Mouse (Mus musculus): ENCODE results near the gene Frmd5. TPM values are rescaled to one million over a fixed set of nuclear protein-coding genes. Genes with fewer than 3 reads are reported as not detected.

Frmd5 gene
- polyA plus RNA-seq, 1 experiment from 2014 or later, result 3.1 TPM

- no peak for ATAC-seq (ENCODE audit: insufficient number of reproducible peaks, insufficient read depth, low FRiP score, low TSS enrichment, low read depth)
- 85% methylated on average over 11 of the region's 11 CpGs for WGBS
- H3K27me3 ChIP-seq, result no peaks in the 10 kb centered on the region
These were observed 45.5 kb downstream of the Frmd5 start for GRCm38 (mm10) chr2:121761281-121761795.

GRCm38 (mm10) chr2:121760646-121761045, 46.2 kb downstream of the Frmd5 start:
- H3K4me3 ChIP-seq, result no peak overlapping the region
- no peaks in the 10 kb centered on the region for H3K9me3 ChIP-seq
- no peak for ATAC-seq (ENCODE audit: insufficient number of reproducible peaks, insufficient read depth, low FRiP score, low TSS enrichment, low read depth)
- H3K36me3 ChIP-seq, result no peaks in the 10 kb centered on the region
- 81% methylated on average over 9 of the region's 9 CpGs for WGBS
- H3K9ac ChIP-seq, result no peak overlapping the region
- H3K4me1 ChIP-seq, result no peaks in the 10 kb centered on the region
- H3K27ac ChIP-seq, result no peak overlapping the region
- no peaks in the 10 kb centered on the region for H3K27me3 ChIP-seq
- H3K4me2 ChIP-seq, result no peak overlapping the region

More at GRCm38 (mm10) chr2:121761281-121761795, 45.5 kb downstream of the Frmd5 start:
- H3K9ac ChIP-seq, result no peak overlapping the region
- H3K4me2 ChIP-seq, result no peak overlapping the region
- no peaks in the 10 kb centered on the region for H3K36me3 ChIP-seq
- no peaks in the 10 kb centered on the region for H3K9me3 ChIP-seq
- H3K27ac ChIP-seq, result no peak overlapping the region
- H3K4me1 ChIP-seq, result no peaks in the 10 kb centered on the region
- no peak overlapping the region for H3K4me3 ChIP-seq

GRCm38 (mm10) chr2:121758258-121758657, 48.6 kb downstream of the Frmd5 start:
- Histone ChIP-seq H3K27me3 (no peaks in the 10 kb centered on the region), H3K4me3 (no peak overlapping the region), H3K27ac (no peak overlapping the region), H3K9ac (no peak overlapping the region), H3K4me2 (no peak overlapping the region), H3K36me3 (no peaks in the 10 kb centered on the region), H3K9me3 (no peaks in the 10 kb centered on the region), H3K4me1 (no peaks in the 10 kb centered on the region)
- ATAC-seq (ENCODE audit: insufficient number of reproducible peaks, insufficient read depth, low FRiP score, low TSS enrichment, low read depth), result no peak
- WGBS, result 81% methylated on average over 8 of the region's 8 CpGs

- Histone ChIP-seq H3K4me2 (no peak overlapping the region), H3K27ac (no peak overlapping the region), H3K9ac (no peak overlapping the region), H3K27me3 (no peaks in the 10 kb centered on the region), H3K36me3 (no peaks in the 10 kb centered on the region), H3K9me3 (no peaks in the 10 kb centered on the region), H3K4me1 (no peaks in the 10 kb centered on the region), H3K4me3 (no peak overlapping the region)
- WGBS, result 93% methylated on average over 1 of the region's 1 CpGs
- no peak for ATAC-seq (ENCODE audit: insufficient number of reproducible peaks, insufficient read depth, low FRiP score, low TSS enrichment, low read depth)
These were observed 50.6 kb downstream of the Frmd5 start for GRCm38 (mm10) chr2:121756336-121756735.

DNA sequence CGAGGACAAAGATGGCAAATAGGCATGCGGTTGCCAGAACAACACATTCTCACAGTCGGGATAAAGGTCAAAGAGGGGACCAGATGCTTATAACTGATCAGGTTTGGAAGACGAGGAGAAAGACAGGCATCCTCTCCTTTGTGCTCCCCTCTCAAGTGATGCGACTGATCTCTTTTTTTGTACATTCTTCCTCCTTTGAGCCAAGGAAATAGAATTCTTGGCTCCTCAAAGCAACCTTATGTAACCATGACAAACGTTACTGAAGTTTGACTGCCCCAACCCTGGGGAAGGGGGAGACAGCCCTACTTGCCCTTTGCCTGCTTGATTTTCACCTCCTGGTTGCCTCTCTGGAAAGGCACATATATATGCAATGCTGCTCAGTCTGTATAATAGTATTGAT, 51.8 kb downstream of the Frmd5 start:
- no peak overlapping the region for H3K4me3 ChIP-seq
- no peaks in the 10 kb centered on the region for H3K4me1 ChIP-seq
- no peak overlapping the region for H3K9ac ChIP-seq
- no peak for ATAC-seq (ENCODE audit: insufficient number of reproducible peaks, insufficient read depth, low FRiP score, low TSS enrichment, low read depth)
- H3K36me3 ChIP-seq, result no peaks in the 10 kb centered on the region
- 42% methylated on average over 6 of the region's 6 CpGs for WGBS
- no peak overlapping the region for H3K4me2 ChIP-seq
- no peaks in the 10 kb centered on the region for H3K27me3 ChIP-seq
- no peaks in the 10 kb centered on the region for H3K9me3 ChIP-seq
- no peak overlapping the region for H3K27ac ChIP-seq

- no peak overlapping the region for H3K4me3 ChIP-seq
- H3K9me3 ChIP-seq, result no peaks in the 10 kb centered on the region
- no peaks in the 10 kb centered on the region for H3K27me3 ChIP-seq
- no peak overlapping the region for H3K4me2 ChIP-seq
- H3K4me1 ChIP-seq, result no peaks in the 10 kb centered on the region
- no peaks in the 10 kb centered on the region for H3K36me3 ChIP-seq
- no peak overlapping the region for H3K27ac ChIP-seq
- no peak for ATAC-seq (ENCODE audit: insufficient number of reproducible peaks, insufficient read depth, low FRiP score, low TSS enrichment, low read depth)
- no peak overlapping the region for H3K9ac ChIP-seq
- WGBS, result 77% methylated on average over 6 of the region's 6 CpGs
These were observed 56.8 kb downstream of the Frmd5 start for GRCm38 (mm10) chr2:121750121-121750520.

GRCm38 (mm10) chr2:121741151-121741550, 65.7 kb downstream of the Frmd5 start:
- no peaks in the 10 kb centered on the region for H3K4me1 ChIP-seq
- no peak overlapping the region for H3K4me2 ChIP-seq
- no peak overlapping the region for H3K27ac ChIP-seq
- no peak for ATAC-seq (ENCODE audit: insufficient number of reproducible peaks, insufficient read depth, low FRiP score, low TSS enrichment, low read depth)
- H3K9ac ChIP-seq, result no peak overlapping the region
- WGBS, result 78% methylated on average over 2 of the region's 2 CpGs
- H3K9me3 ChIP-seq, result no peaks in the 10 kb centered on the region
- H3K4me3 ChIP-seq, result no peak overlapping the region
- no peaks in the 10 kb centered on the region for H3K27me3 ChIP-seq
- H3K36me3 ChIP-seq, result no peaks in the 10 kb centered on the region

GRCm38 (mm10) chr2:121739410-121739809, 67.5 kb downstream of the Frmd5 start:
- WGBS, result 86% methylated on average over 4 of the region's 4 CpGs
- no peak overlapping the region for H3K4me2 ChIP-seq
- no peak overlapping the region for H3K9ac ChIP-seq
- no peaks in the 10 kb centered on the region for H3K9me3 ChIP-seq
- H3K4me3 ChIP-seq, result no peak overlapping the region
- H3K27me3 ChIP-seq, result no peaks in the 10 kb centered on the region
- ATAC-seq (ENCODE audit: insufficient number of reproducible peaks, insufficient read depth, low FRiP score, low TSS enrichment, low read depth), result no peak
- H3K4me1 ChIP-seq, result no peaks in the 10 kb centered on the region
- H3K36me3 ChIP-seq, result no peaks in the 10 kb centered on the region
- H3K27ac ChIP-seq, result no peak overlapping the region

GRCm38 (mm10) chr2:121733426-121733825, 73.5 kb downstream of the Frmd5 start:
- Histone ChIP-seq H3K27me3 (no peaks in the 10 kb centered on the region), H3K4me2 (no peak overlapping the region), H3K27ac (no peak overlapping the region), H3K36me3 (no peaks in the 10 kb centered on the region), H3K4me3 (no peak overlapping the region), H3K9me3 (no peaks in the 10 kb centered on the region), H3K4me1 (no peaks in the 10 kb centered on the region), H3K9ac (no peak overlapping the region)
- 77% methylated on average over 7 of the region's 7 CpGs for WGBS
- ATAC-seq (ENCODE audit: insufficient number of reproducible peaks, insufficient read depth, low FRiP score, low TSS enrichment, low read depth), result no peak

- no peak for ATAC-seq (ENCODE audit: insufficient number of reproducible peaks, insufficient read depth, low FRiP score, low TSS enrichment, low read depth)
These were observed 76.4 kb downstream of the Frmd5 start for GRCm38 (mm10) chr2:121730486-121730885.

DNA sequence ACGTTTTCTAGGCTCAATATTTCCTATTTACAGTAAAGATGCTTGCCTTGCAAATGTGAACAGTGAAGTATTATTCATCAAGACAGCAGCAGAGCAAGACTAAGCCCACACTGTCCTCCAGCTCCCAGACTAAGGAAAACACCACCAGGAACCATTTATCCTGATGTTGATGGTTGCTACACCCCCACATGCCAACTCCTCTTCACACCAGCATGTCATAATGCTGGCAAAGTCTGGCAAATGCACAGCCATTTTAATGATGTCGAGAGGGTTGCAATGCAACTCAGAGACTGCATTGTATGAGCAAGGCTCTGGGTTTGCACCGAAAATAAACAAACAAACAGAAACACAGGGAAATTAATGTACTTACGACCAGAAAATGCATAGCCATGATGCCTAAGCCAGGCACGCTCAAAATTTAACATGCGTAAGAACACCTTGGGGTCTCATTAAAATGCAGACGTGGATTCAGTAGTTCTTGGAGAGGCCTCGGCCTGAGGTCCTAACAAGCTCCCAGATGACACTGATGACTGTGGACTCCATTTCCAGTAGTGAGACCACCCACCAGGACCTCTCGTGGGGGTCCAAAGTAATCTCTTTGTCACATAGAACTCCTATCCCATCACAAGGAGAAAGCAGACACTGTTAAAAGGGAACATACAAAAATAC, 77.8 kb downstream of the Frmd5 start:
- H3K27me3 ChIP-seq, result no peaks in the 10 kb centered on the region
- H3K9ac ChIP-seq, result no peak overlapping the region
- H3K9me3 ChIP-seq, result no peaks in the 10 kb centered on the region
- no peaks in the 10 kb centered on the region for H3K36me3 ChIP-seq
- 77% methylated on average over 9 of the region's 9 CpGs for WGBS
- no peak overlapping the region for H3K4me3 ChIP-seq
- no peaks in the 10 kb centered on the region for H3K4me1 ChIP-seq
- no peak overlapping the region for H3K27ac ChIP-seq
- no peak for ATAC-seq (ENCODE audit: insufficient number of reproducible peaks, insufficient read depth, low FRiP score, low TSS enrichment, low read depth)
- H3K4me2 ChIP-seq, result no peak overlapping the region

More at GRCm38 (mm10) chr2:121730486-121730885, 76.4 kb downstream of the Frmd5 start:
- H3K27ac ChIP-seq, result no peak overlapping the region
- H3K4me3 ChIP-seq, result no peak overlapping the region
- WGBS, result 93% methylated on average over 11 of the region's 11 CpGs
- H3K36me3 ChIP-seq, result no peaks in the 10 kb centered on the region
- no peak overlapping the region for H3K9ac ChIP-seq
- H3K4me1 ChIP-seq, result no peaks in the 10 kb centered on the region
- no peaks in the 10 kb centered on the region for H3K27me3 ChIP-seq
- H3K4me2 ChIP-seq, result no peak overlapping the region
- no peaks in the 10 kb centered on the region for H3K9me3 ChIP-seq

GRCm38 (mm10) chr2:121724866-121725265, 82.0 kb downstream of the Frmd5 start:
- no peaks in the 10 kb centered on the region for H3K27me3 ChIP-seq
- 72% methylated on average over 4 of the region's 4 CpGs for WGBS

More at GRCm38 (mm10) chr2:121724866-121725265, 82.0 kb downstream of the Frmd5 start:
- no peak overlapping the region for H3K9ac ChIP-seq
- H3K9me3 ChIP-seq, result no peaks in the 10 kb centered on the region
- ATAC-seq (ENCODE audit: insufficient number of reproducible peaks, insufficient read depth, low FRiP score, low TSS enrichment, low read depth), result no peak
- H3K36me3 ChIP-seq, result no peaks in the 10 kb centered on the region
- no peak overlapping the region for H3K4me2 ChIP-seq
- no peak overlapping the region for H3K4me3 ChIP-seq
- no peaks in the 10 kb centered on the region for H3K4me1 ChIP-seq
- no peak overlapping the region for H3K27ac ChIP-seq
